ENCODE assay signal across 8 mouse cellular contexts in the genomic region with DNA sequence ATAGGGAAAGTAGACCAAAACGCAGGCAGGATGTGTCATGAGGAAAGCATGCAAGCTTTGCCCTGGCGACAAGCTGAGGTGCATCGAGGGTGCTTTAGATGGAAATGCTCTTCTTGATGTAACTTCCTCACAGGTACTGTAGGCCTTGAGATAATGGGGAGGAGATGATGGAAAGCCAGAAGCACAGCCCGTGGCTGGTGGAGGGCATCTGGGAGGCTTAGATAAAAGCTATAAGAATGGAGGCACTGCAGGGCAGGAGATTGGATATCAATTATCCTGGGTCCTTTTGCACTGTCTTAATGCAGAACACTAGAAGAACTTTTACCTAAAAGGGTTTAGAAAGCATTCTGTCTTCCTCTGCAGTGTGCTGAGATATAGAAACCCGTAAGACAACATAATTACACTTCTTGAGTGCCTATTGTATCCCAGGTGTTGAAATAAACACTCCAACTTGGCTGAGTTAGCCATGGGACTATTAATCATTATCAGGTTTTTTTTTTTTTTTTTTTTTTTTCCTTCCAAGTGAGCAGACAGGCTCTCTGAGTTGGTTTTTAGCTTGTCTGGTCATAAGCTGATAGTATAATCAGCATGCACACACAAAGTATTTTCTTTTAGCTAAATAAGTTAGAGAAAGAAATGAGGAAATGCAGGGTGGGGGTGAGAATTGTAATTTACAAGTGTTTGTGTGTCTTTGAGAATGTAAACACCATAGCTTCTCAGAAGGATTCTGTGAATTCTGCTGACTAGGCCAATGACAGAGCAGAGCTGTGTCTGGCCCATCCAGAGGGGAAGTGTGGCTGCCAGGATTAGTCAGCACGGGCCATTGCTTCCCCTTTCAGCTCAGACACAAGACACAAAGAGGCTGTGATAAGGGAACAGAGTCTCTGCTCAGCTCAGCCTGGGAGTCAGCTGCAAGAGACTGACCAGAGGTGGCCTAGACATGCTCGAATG.
DNase-seq lines count a peak whose midpoint lies in the region; ATAC-seq and TF ChIP-seq lines count a peak whose summit lies in the region.

No protein-coding gene starts in this region.

- no peak overlapping the region for H3K4me3 ChIP-seq in hindbrain, embryonic 12.5 days
- H3K4me3 ChIP-seq in left cerebral cortex, adult 2 months = no peak overlapping the region

- H3K36me3 ChIP-seq in hindbrain, embryonic 12.5 days = no peaks in the 10 kb centered on the region

- no peak overlapping the region for H3K4me2 ChIP-seq in hindbrain, embryonic 12.5 days (replicated peaks)

- no peaks in the 10 kb centered on the region for H3K27me3 ChIP-seq in hindbrain, embryonic 12.5 days

- H3K4me1 ChIP-seq in hindbrain, embryonic 12.5 days = peaks cover 25% of the 10 kb centered on the region

- 49% methylated on average over 7 of the region's 7 CpGs for WGBS in hindbrain, embryonic 12.5 days

- ATAC-seq in hindbrain, embryonic 12.5 days (ENCODE audit: low FRiP score) = peak; percentile 93

- DNase-seq in adrenal gland, adult 18-20 months (ENCODE audit: low spot score in 2 of 2) = peak; percentile 10 to 22
- DNase-seq in cerebellum, postnatal 25 days = peak; percentile 38 to 59
- DNase-seq in frontal cortex, postnatal 14 days (ENCODE audit: low spot score in 2 of 2) = peak; percentile 39 to 56
- DNase-seq in left cerebral cortex, adult 2 months (ENCODE audit: extremely low spot score in 1 of 2, low spot score in 2 of 2) = peak; percentile 38 to 54
- DNase-seq in lung, postnatal 4 days = peak; percentile 53 to 72
- peak; percentile 29 to 57 for DNase-seq in right cerebral cortex, adult 2 months (ENCODE audit: low spot score in 2 of 2)
- no peak for DNase-seq in thymus, postnatal 14 days

- TF ChIP-seq CTCF in left cerebral cortex, adult 2 months (IDR thresholded peaks at IDR 0.05) = no peak

- intact Hi-C loops in left cerebral cortex, adult 2 months (cut with DNase I) = no loop called here

- peak overlapping the region; percentile 68 for H3K27ac ChIP-seq in hindbrain, embryonic 12.5 days
- peak overlapping the region; percentile 76 for H3K27ac ChIP-seq in left cerebral cortex, adult 2 months

- no peak overlapping the region for H3K9ac ChIP-seq in hindbrain, embryonic 12.5 days

- H3K9me3 ChIP-seq in hindbrain, embryonic 12.5 days (replicated peaks) = no peaks in the 10 kb centered on the region
